Mouse (Mus musculus): ENCODE results near the gene Gm29582. TPM values are rescaled to one million over a fixed set of nuclear protein-coding genes. Genes with fewer than 3 reads are reported as not detected.
"Not testable (repeated sequence)": the region's sequence is repeated elsewhere in the genome, so short reads cannot be mapped to it uniquely, and the experiment has no call there.

Gm29582 gene
- polyA plus RNA-seq (2015; fragmentation: Nextera tagmentation; extraction: Ambion mirVana) = not detected in 2 replicates

GRCm38 (mm10) chrY:30738461-30738860, at the start of gene Gm29582:
TSS of gene Gm29582 (minus strand) at chrY:30738561.
- H3K9ac ChIP-seq (replicated peaks); H3K4me1 ChIP-seq (ENCODE audit: insufficient read depth); H3K36me3 ChIP-seq (replicated peaks; ENCODE audit: insufficient read depth, low read length); ATAC-seq; H3K27ac ChIP-seq (ENCODE audit: low read depth); H3K4me3 ChIP-seq (ENCODE audit: low read depth, low read length); DNase-seq; H3K4me2 ChIP-seq (ENCODE audit: low read depth, low read length); H3K27me3 ChIP-seq (ENCODE audit: insufficient read depth, low read length); H3K9me3 ChIP-seq (ENCODE audit: low read length): not testable (repeated sequence)
- no CpG with 5 or more reads among the region's 8 CpGs for WGBS (ENCODE audit: insufficient replicate concordance)
